ENCODE assay signal across 20 mouse cellular contexts in the genomic region with DNA sequence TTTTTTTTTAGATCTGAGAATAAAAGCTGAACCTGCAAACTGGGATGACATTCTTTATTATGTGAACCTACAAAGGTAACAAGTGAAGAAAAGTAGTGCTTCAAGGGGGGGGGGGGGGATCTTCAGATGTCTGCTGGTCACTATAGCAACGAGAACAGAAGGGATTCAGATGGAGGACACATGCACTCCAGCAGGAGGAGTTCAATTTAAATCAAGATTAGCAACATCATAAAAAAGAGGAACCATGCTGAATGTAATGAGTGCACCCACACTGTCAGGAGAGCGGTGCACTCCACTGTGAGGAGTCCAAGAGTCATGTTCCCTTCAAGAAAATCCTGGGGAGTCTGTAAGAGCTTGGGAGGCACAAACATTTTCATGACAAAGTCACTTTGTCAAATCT.
DNase-seq lines count a peak whose midpoint lies in the region; ATAC-seq and TF ChIP-seq lines count a peak whose summit lies in the region.
"Had no signal": no experiment of that assay in that cellular context is flagged by ENCODE, and none has a peak within 500 bp of the region (broad histone marks: within the 10 kb centered on the region; RNA-seq: fewer than 3 reads in every experiment).

No protein-coding gene starts in this region.

- TF ChIP-seq EP300 in MEL (IDR thresholded peaks at IDR 0.05; ENCODE audit: low read depth in 1 of 2, low read length in 2 of 2), result no peak

- peak; percentile 10 for DNase-seq in hindbrain, embryonic 11.5 days (ENCODE audit: low spot score)
- DNase-seq in hindbrain, postnatal 0 days (ENCODE audit: low spot score), result no peak
- peak; percentile 3 for DNase-seq in MEL (ENCODE audit: low read depth, low spot score)
- DNase-seq in brain, embryonic 14.5 days (ENCODE audit: low read depth), result peak; percentile 55
- DNase-seq in midbrain, embryonic 10.5 days (ENCODE audit: low spot score), result peak; percentile 12
- DNase-seq in T-cell, adult 2 months (ENCODE audit: low spot score), result no peak
- no peak for DNase-seq in layer of hippocampus, postnatal 36 days
- no peak for DNase-seq in lung, postnatal 36 days
- DNase-seq: adrenal gland, postnatal 36 days; cerebellum, adult 11 months; cerebellum, postnatal 36 days; gastrocnemius, postnatal 10 days; kidney, postnatal 14 days; lung, adult 2 months; thymus, adult 2 months had no signal

- WGBS in hindbrain, embryonic 11.5 days, result 51% methylated on average over 2 of the region's 2 CpGs
- WGBS in hindbrain, postnatal 0 days, result 20% methylated on average over 2 of the region's 2 CpGs
- 27% methylated on average over 2 of the region's 2 CpGs for WGBS in midbrain, embryonic 10.5 days

- H3K9ac ChIP-seq in hindbrain, embryonic 11.5 days (ENCODE audit: low read depth, low read length), result no peak overlapping the region
- no peak overlapping the region for H3K9ac ChIP-seq in hindbrain, postnatal 0 days (replicated peaks; ENCODE audit: low read length)
- H3K9ac ChIP-seq in MEL (ENCODE audit: control insufficient read depth, low read depth, low read length, poor library complexity, severe bottlenecking), result no peak overlapping the region
- H3K9ac ChIP-seq: limb, embryonic 15.5 days; neural tube, embryonic 13.5 days had no signal

- H3K9me3 ChIP-seq in hindbrain, embryonic 11.5 days (ENCODE audit: control insufficient read depth, low read length), result no peaks in the 10 kb centered on the region
- no peaks in the 10 kb centered on the region for H3K9me3 ChIP-seq in hindbrain, postnatal 0 days (ENCODE audit: low read length)
- no peaks in the 10 kb centered on the region for H3K9me3 ChIP-seq in MEL (replicated peaks; ENCODE audit: insufficient read depth, low read length)
- H3K9me3 ChIP-seq in midbrain, embryonic 10.5 days (replicated peaks), result no peaks in the 10 kb centered on the region
- H3K9me3 ChIP-seq: limb, embryonic 15.5 days; megakaryocyte, embryonic 14.5 days; neural tube, embryonic 13.5 days had no signal

- no peaks in the 10 kb centered on the region for H3K36me3 ChIP-seq in hindbrain, embryonic 11.5 days (ENCODE audit: control insufficient read depth, insufficient read depth, low read length)
- no peaks in the 10 kb centered on the region for H3K36me3 ChIP-seq in hindbrain, postnatal 0 days (ENCODE audit: insufficient read depth, low read length)
- H3K36me3 ChIP-seq in MEL (ENCODE audit: control insufficient read depth in 1 of 2, insufficient read depth in 2 of 2, low read length in 2 of 2), result no peaks in the 10 kb centered on the region
- no peaks in the 10 kb centered on the region for H3K36me3 ChIP-seq in midbrain, embryonic 10.5 days
- H3K36me3 ChIP-seq: G1E; limb, embryonic 15.5 days; neural tube, embryonic 13.5 days had no signal

- no peak for TF ChIP-seq POLR2A in MEL (IDR thresholded peaks at IDR 0.05; ENCODE audit: control insufficient read depth in 1 of 2, insufficient read depth in 1 of 2, low read depth in 1 of 2, low read length in 2 of 2, poor library complexity in 1 of 2)
- TF ChIP-seq POLR2A in brain, embryonic 14.5 days (IDR thresholded peaks at IDR 0.05; ENCODE audit: borderline replicate concordance, extremely low read depth, insufficient read depth, insufficient read length, poor library complexity, severe bottlenecking), result no peak

- no peak overlapping the region for H3K4me3 ChIP-seq in hindbrain, embryonic 11.5 days (ENCODE audit: low read depth, low read length)
- H3K4me3 ChIP-seq in hindbrain, postnatal 0 days (ENCODE audit: low read length), result no peak overlapping the region
- H3K4me3 ChIP-seq in MEL (ENCODE audit: control insufficient read depth in 1 of 2, insufficient read depth in 1 of 2, low read depth in 2 of 2, low read length in 2 of 2), result no peak overlapping the region
- H3K4me3 ChIP-seq in midbrain, embryonic 10.5 days, result no peak overlapping the region
- H3K4me3 ChIP-seq: limb, embryonic 15.5 days; megakaryocyte, embryonic 14.5 days; neural tube, embryonic 13.5 days had no signal

- no peak overlapping the region for H3K4me2 ChIP-seq in hindbrain, embryonic 11.5 days (replicated peaks; ENCODE audit: low read depth, low read length)
- H3K4me2 ChIP-seq in hindbrain, postnatal 0 days (ENCODE audit: low read depth, low read length), result no peak overlapping the region
- H3K4me2 ChIP-seq: limb, embryonic 15.5 days; neural tube, embryonic 13.5 days had no signal

- TF ChIP-seq RAD21 in MEL (IDR thresholded peaks at IDR 0.05; ENCODE audit: low read depth, low read length), result no peak

- ATAC-seq in hindbrain, embryonic 11.5 days (ENCODE audit: low FRiP score), result peak; percentile 74
- ATAC-seq in hindbrain, postnatal 0 days, result no peak
- ATAC-seq: intestine, embryonic 16.5 days had no signal

- no peaks in the 10 kb centered on the region for H3K79me2 ChIP-seq in MEL (ENCODE audit: control insufficient read depth, insufficient read depth, low read length, poor library complexity)

- H3K4me1 ChIP-seq in hindbrain, embryonic 11.5 days (replicated peaks; ENCODE audit: control insufficient read depth, insufficient read depth, low read length), result no peaks in the 10 kb centered on the region
- H3K4me1 ChIP-seq in hindbrain, postnatal 0 days (ENCODE audit: insufficient read depth, low read length), result no peaks in the 10 kb centered on the region
- no peaks in the 10 kb centered on the region for H3K4me1 ChIP-seq in MEL (ENCODE audit: control insufficient read depth in 1 of 2, insufficient read depth in 2 of 2, low read length in 2 of 2)
- H3K4me1 ChIP-seq in midbrain, embryonic 10.5 days, result peaks cover 22% of the 10 kb centered on the region
- H3K4me1 ChIP-seq: limb, embryonic 15.5 days; megakaryocyte, embryonic 14.5 days; neural tube, embryonic 13.5 days had no signal

- H3K27ac ChIP-seq in hindbrain, embryonic 11.5 days (ENCODE audit: low read depth, low read length), result no peak overlapping the region
- no peak overlapping the region for H3K27ac ChIP-seq in hindbrain, postnatal 0 days
- H3K27ac ChIP-seq in MEL (ENCODE audit: control insufficient read depth, low read depth, low read length), result no peak overlapping the region
- H3K27ac ChIP-seq in midbrain, embryonic 10.5 days (replicated peaks), result peak overlapping the region; percentile 49; the same call in 1 of the 2 replicates
- H3K27ac ChIP-seq: limb, embryonic 15.5 days; neural tube, embryonic 13.5 days had no signal

- TF ChIP-seq CTCF in hindbrain, postnatal 0 days (IDR thresholded peaks at IDR 0.05; ENCODE audit: low read depth), result no peak
- TF ChIP-seq CTCF in MEL (IDR thresholded peaks at IDR 0.05 in 2 of 3, conservative IDR thresholded peaks at IDR 0.05 in 1 of 3; ENCODE audit: control insufficient read depth in 1 of 3, insufficient read depth in 1 of 3, low read depth in 2 of 3, low read length in 3 of 3, poor library complexity in 1 of 3, severe bottlenecking in 1 of 3), result no peak
- TF ChIP-seq CTCF in brain, embryonic 14.5 days (IDR thresholded peaks at IDR 0.05; ENCODE audit: borderline replicate concordance, extremely low read depth, insufficient read depth, insufficient read length), result no peak

- H3K27me3 ChIP-seq in hindbrain, embryonic 11.5 days (ENCODE audit: control insufficient read depth, insufficient read depth, low read length), result no peaks in the 10 kb centered on the region
- H3K27me3 ChIP-seq in hindbrain, postnatal 0 days (ENCODE audit: insufficient read depth, low read length), result no peaks in the 10 kb centered on the region
- H3K27me3 ChIP-seq in MEL (ENCODE audit: control insufficient read depth in 1 of 2, insufficient read depth in 2 of 2, low read length in 2 of 2), result no peaks in the 10 kb centered on the region
- no peaks in the 10 kb centered on the region for H3K27me3 ChIP-seq in midbrain, embryonic 10.5 days (ENCODE audit: low read depth, poor library complexity, severe bottlenecking)
- H3K27me3 ChIP-seq: limb, embryonic 15.5 days; megakaryocyte, embryonic 14.5 days; neural tube, embryonic 13.5 days had no signal

TF ChIP-seq in MEL, 35 proteins besides CTCF, POLR2A, EP300 and RAD21:
- TF ChIP-seq TCF12 (IDR thresholded peaks at IDR 0.05; ENCODE audit: low read depth, low read length) (no peak), MEF2A (IDR thresholded peaks at IDR 0.05; ENCODE audit: extremely low read depth, insufficient replicate concordance, low read depth, low read length, poor library complexity, severe bottlenecking) (no peak), TBP (IDR thresholded peaks at IDR 0.05; ENCODE audit: low read depth, low read length) (no peak), SMC3 (IDR thresholded peaks at IDR 0.05; ENCODE audit: low read depth, low read length) (no peak), ELF1 (IDR thresholded peaks at IDR 0.05; ENCODE audit: low read depth, low read length) (no peak), KAT2A (conservative IDR thresholded peaks at IDR 0.05; ENCODE audit: low read depth, low read length) (no peak), ETS1 (IDR thresholded peaks at IDR 0.05; ENCODE audit: low read depth, low read length) (no peak), POLR2AphosphoS2 (IDR thresholded peaks at IDR 0.05; ENCODE audit: low read length) (no peak), BHLHE40 (IDR thresholded peaks at IDR 0.05; ENCODE audit: borderline replicate concordance, low read depth, low read length) (no peak)

Comparison
In these comparisons a context has a peak if more than half of its experiments do, and no peak if none do; other contexts are left out.
1. DNase-seq: peak in hindbrain, embryonic 11.5 days (single experiment), MEL (single experiment), brain, embryonic 14.5 days (single experiment) and midbrain, embryonic 10.5 days (single experiment); none in hindbrain, postnatal 0 days (single experiment), T-cell, adult 2 months (single experiment), layer of hippocampus, postnatal 36 days (0 of 2) and lung, postnatal 36 days (single experiment).